Mouse (Mus musculus): Measurements from ENCODE around the gene Olfr918. TPM values are rescaled to one million over a fixed set of nuclear protein-coding genes. Genes with fewer than 3 reads are reported as not detected.

The Olfr918 gene
- polyA plus RNA-seq (2015; fragmentation: Nextera tagmentation; extraction: Ambion mirVana) = not detected in 2 replicates

GRCm38 (mm10) chr9:38674501-38674900 is at the start of gene Olfr918:
Gene Olfr918, minus strand, starts transcription at chr9:38674601.
- DNase-seq (ENCODE audit: low spot score) = no peak

GRCm38 (mm10) chr9:38724044-38724443 is 49.6 kb upstream of the Olfr918 start:
- DNase-seq (ENCODE audit: low spot score) = no peak

DNA sequence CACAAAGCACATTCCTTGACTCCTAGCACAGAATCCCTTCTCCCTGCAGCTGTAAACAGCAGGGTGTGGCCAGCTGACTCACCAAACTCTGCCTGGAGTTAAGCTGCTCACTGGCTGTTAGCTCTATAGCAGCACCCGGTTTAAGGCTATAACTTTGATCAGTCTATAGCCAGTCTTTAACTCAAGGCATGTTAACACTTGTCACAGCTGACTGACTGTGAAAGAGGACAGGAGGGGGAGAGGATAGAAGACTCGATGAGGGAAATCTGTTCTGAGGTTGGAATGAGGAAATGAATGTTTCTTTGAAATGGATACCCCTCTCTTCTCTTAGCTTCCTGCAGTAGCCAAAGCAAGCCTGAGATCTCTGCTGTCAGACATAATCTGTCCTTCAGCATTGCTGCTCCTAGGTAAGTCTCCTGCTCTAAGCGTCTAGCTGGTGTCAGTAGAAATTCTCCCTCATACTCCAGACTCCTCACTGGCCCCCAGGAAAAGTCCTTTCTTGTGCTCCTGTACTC is 44.6 kb upstream of the Olfr918 start:
- peak; percentile 6 for DNase-seq (ENCODE audit: low spot score)

DNA sequence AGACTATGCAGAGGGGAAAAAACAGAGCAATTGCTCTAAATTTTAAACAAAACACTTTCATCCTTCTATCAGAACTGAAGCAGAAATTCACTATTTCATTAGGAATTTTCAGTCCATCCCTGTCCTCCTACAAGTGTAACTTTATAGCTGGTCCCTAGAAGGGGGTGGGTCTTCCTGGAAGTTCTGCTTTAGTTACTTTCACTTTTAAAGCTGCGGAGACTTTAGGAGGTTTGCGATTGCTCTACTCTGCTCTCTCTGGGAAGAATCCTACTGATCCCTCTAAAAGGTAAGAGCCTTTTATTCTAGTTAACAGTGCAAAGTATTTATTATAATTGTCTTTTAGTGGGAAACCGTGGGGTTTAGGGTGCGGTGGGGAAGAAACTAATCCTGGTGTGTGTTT is 43.7 kb upstream of the Olfr918 start, which contains the start of gene Vwa5a:
TSS of gene Vwa5a (plus strand) at position 167 of the 400 bp plus-strand sequence.
- peak; percentile 16 for DNase-seq (ENCODE audit: low spot score)

- DNase-seq (ENCODE audit: low spot score) = no peak
Measured at GRCm38 (mm10) chr9:38672887-38673286, 1.5 kb downstream of the Olfr918 start.

- DNase-seq (ENCODE audit: low spot score) = no peak
Measured at GRCm38 (mm10) chr9:38665742-38666141, 8.7 kb downstream of the Olfr918 start, which contains the start of gene Olfr917. Gene Olfr917, minus strand, starts transcription at chr9:38665842.

GRCm38 (mm10) chr9:38659775-38660174 is 14.6 kb downstream of the Olfr918 start, which contains the start of gene Olfr916:
Gene Olfr916, minus strand, starts transcription at chr9:38659875.
- DNase-seq (ENCODE audit: low spot score) = no peak

DNA sequence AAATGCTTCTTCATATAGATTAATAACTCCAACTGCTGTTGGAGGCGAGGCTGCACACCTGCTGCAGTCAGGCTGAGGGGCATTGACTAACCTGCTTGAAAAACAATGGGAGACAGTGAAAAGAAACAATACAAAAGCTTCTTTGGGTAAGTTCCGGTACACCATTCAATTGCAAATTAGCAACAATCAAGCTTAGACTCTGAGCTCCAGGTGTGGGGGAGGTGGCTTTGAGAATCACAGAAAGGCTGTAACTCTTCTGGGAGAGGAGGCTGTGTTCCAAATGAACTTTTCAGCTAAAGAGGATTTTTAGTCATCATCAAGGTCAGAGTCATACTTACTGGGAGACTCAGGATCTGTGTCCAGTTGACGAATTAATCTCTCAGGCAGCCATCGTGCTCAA is 42.0 kb downstream of the Olfr918 start:
- no peak for DNase-seq (ENCODE audit: low spot score)

Other genes starting within 250 kb of the Olfr918 start
- gene Olfr901, start 245.1 kb downstream of the Olfr918 start, polyA plus RNA-seq (2015; fragmentation: Nextera tagmentation; extraction: Ambion mirVana) = not detected in 2 replicates
- not detected in 2 replicates for gene Olfr902, start 226.9 kb downstream of the Olfr918 start, polyA plus RNA-seq (2015; fragmentation: Nextera tagmentation; extraction: Ambion mirVana)
- not detected in 2 replicates for gene Olfr904, start 211.5 kb downstream of the Olfr918 start, polyA plus RNA-seq (2015; fragmentation: Nextera tagmentation; extraction: Ambion mirVana)
- not detected in 2 replicates for gene Olfr905, start 203.5 kb downstream of the Olfr918 start, polyA plus RNA-seq (2015; fragmentation: Nextera tagmentation; extraction: Ambion mirVana)
- gene Olfr906, start 187.5 kb downstream of the Olfr918 start, polyA plus RNA-seq (2015; fragmentation: Nextera tagmentation; extraction: Ambion mirVana) = not detected in 2 replicates
- gene Olfr907, start 178.8 kb downstream of the Olfr918 start, polyA plus RNA-seq (2015; fragmentation: Nextera tagmentation; extraction: Ambion mirVana) = not detected in 2 replicates
- gene Olfr911-ps1, start 153.0 kb downstream of the Olfr918 start, polyA plus RNA-seq (2015; fragmentation: Nextera tagmentation; extraction: Ambion mirVana) = not detected in 2 replicates
- not detected in 2 replicates for gene Olfr910, start 136.8 kb downstream of the Olfr918 start, polyA plus RNA-seq (2015; fragmentation: Nextera tagmentation; extraction: Ambion mirVana)
- not detected in 2 replicates for gene Olfr912, start 94.4 kb downstream of the Olfr918 start, polyA plus RNA-seq (2015; fragmentation: Nextera tagmentation; extraction: Ambion mirVana)
- gene Olfr913, start 81.8 kb downstream of the Olfr918 start, polyA plus RNA-seq (2015; fragmentation: Nextera tagmentation; extraction: Ambion mirVana) = not detected in 2 replicates
- not detected in 2 replicates for gene Olfr914, start 69.5 kb downstream of the Olfr918 start, polyA plus RNA-seq (2015; fragmentation: Nextera tagmentation; extraction: Ambion mirVana)
- gene Olfr916, start 14.7 kb downstream of the Olfr918 start, polyA plus RNA-seq (2015; fragmentation: Nextera tagmentation; extraction: Ambion mirVana) = not detected in 2 replicates
- not detected in 2 replicates for gene Olfr917, start 8.8 kb downstream of the Olfr918 start, polyA plus RNA-seq (2015; fragmentation: Nextera tagmentation; extraction: Ambion mirVana)
- not detected in 2 replicates for gene Olfr919, start 29.1 kb upstream of the Olfr918 start, polyA plus RNA-seq (2015; fragmentation: Nextera tagmentation; extraction: Ambion mirVana)
- 33.5 and 37.6 TPM in 2 replicates for gene Vwa5a, start 43.7 kb upstream of the Olfr918 start, polyA plus RNA-seq (2015; fragmentation: Nextera tagmentation; extraction: Ambion mirVana)
- 0.28 and 0.47 TPM in 2 replicates for gene Olfr920, start 77.7 kb upstream of the Olfr918 start, polyA plus RNA-seq (2015; fragmentation: Nextera tagmentation; extraction: Ambion mirVana)
- 0.04 TPM in 1 of 2 replicates, not detected in the other for gene Olfr921, start 98.5 kb upstream of the Olfr918 start, polyA plus RNA-seq (2015; fragmentation: Nextera tagmentation; extraction: Ambion mirVana)
- not detected in 2 replicates for gene Olfr922, start 140.0 kb upstream of the Olfr918 start, polyA plus RNA-seq (2015; fragmentation: Nextera tagmentation; extraction: Ambion mirVana)
- gene Olfr923, start 151.9 kb upstream of the Olfr918 start, polyA plus RNA-seq (2015; fragmentation: Nextera tagmentation; extraction: Ambion mirVana) = not detected in 2 replicates
- gene Olfr924, start 169.8 kb upstream of the Olfr918 start, polyA plus RNA-seq (2015; fragmentation: Nextera tagmentation; extraction: Ambion mirVana) = not detected in 2 replicates
- gene Olfr26, start 180.5 kb upstream of the Olfr918 start, polyA plus RNA-seq (2015; fragmentation: Nextera tagmentation; extraction: Ambion mirVana) = not detected in 2 replicates
- gene Olfr926, start 202.5 kb upstream of the Olfr918 start, polyA plus RNA-seq (2015; fragmentation: Nextera tagmentation; extraction: Ambion mirVana) = not detected in 2 replicates